Mouse (Mus musculus): ENCODE data around the gene Metap1d.

DNA sequence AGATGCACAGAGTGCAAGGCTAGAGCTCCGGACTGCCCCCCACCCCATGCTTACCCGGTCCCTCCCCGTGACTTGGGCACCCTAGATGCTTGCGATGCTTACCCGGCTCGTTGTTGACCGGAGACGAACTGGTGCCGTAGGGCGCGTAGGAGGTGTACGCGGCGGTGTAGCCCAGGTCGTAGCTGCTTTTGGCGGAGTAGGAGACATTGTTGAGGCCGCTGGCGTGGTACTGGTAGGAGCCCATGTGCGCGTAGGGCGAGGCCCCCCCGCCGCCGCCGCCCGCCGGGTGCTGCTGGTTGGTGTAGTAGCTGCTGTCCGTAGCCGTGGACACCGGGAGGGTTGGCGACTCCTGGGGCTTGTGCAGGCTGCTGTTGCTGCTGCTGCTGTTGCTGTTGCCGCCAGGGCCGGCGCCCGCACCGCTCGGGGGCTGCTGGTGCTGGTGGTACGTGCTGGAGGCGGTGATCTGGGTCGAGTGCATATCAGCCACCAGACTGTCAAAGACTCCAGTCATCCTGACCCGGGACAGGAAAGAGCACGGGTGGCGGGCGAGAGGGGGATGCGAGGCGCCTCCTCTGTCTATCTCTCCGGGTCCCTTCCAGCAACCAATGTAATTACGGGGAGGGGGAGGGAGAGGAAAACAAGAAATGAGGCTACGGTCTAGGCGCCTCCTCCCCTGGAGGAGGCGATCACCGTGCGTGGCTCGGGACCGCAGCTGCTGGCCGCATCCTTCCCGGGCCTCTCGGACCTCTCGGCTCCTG lies 93.0 kb downstream of the Metap1d start:
- TF ChIP-seq POLR2A (IDR thresholded peaks at IDR 0.05; ENCODE audit: control insufficient read depth in 1 of 2, insufficient read depth in 1 of 2, low read depth in 1 of 2, low read length in 2 of 2, poor library complexity in 1 of 2) (no peak), ZC3H11A (IDR thresholded peaks at IDR 0.05; ENCODE audit: low read depth, low read length) (no peak), SIN3A (IDR thresholded peaks at IDR 0.05; ENCODE audit: low read length) (no peak), ELF1 (IDR thresholded peaks at IDR 0.05; ENCODE audit: low read depth, low read length) (no peak), CTCF (IDR thresholded peaks at IDR 0.05 in 2 of 3, conservative IDR thresholded peaks at IDR 0.05 in 1 of 3; ENCODE audit: control insufficient read depth in 1 of 3, insufficient read depth in 1 of 3, low read depth in 2 of 3, low read length in 3 of 3, poor library complexity in 1 of 3, severe bottlenecking in 1 of 3) (no peak), SMC3 (IDR thresholded peaks at IDR 0.05; ENCODE audit: low read depth, low read length) (no peak), USF1 (IDR thresholded peaks at IDR 0.05; ENCODE audit: low read depth, low read length) (no peak), POLR2AphosphoS2 (IDR thresholded peaks at IDR 0.05; ENCODE audit: low read length) (no peak), CHD2 (IDR thresholded peaks at IDR 0.05; ENCODE audit: low read length) (no peak), USF2 (IDR thresholded peaks at IDR 0.05; ENCODE audit: borderline replicate concordance in 1 of 2, insufficient read depth in 1 of 2, low read depth in 1 of 2, low read length in 2 of 2) (no peak), ZNF384 (IDR thresholded peaks at IDR 0.05; ENCODE audit: low read depth, low read length) (no peak)

All from MEL (cell line).